Mouse (Mus musculus): Measurements from ENCODE around the gene Pex19.

GRCm38 (mm10) chr1:172177791-172178190 lies 51.2 kb downstream of the Pex19 start:
- no peak for TF ChIP-seq MXI1 (IDR thresholded peaks at IDR 0.05; ENCODE audit: low read depth, low read length)
- TF ChIP-seq HCFC1 (IDR thresholded peaks at IDR 0.05; ENCODE audit: low read depth, low read length) = no peak
- TF ChIP-seq EP300 (IDR thresholded peaks at IDR 0.05; ENCODE audit: low read depth in 1 of 2, low read length in 2 of 2) = no peak
- no peak for TF ChIP-seq USF2 (IDR thresholded peaks at IDR 0.05; ENCODE audit: borderline replicate concordance in 1 of 2, insufficient read depth in 1 of 2, low read depth in 1 of 2, low read length in 2 of 2)
- no peak for TF ChIP-seq POLR2A (IDR thresholded peaks at IDR 0.05; ENCODE audit: control insufficient read depth in 1 of 2, insufficient read depth in 1 of 2, low read depth in 1 of 2, low read length in 2 of 2, poor library complexity in 1 of 2)
- TF ChIP-seq MAFK (IDR thresholded peaks at IDR 0.05; ENCODE audit: borderline replicate concordance, low read depth, low read length) = no peak
- TF ChIP-seq CTCF (IDR thresholded peaks at IDR 0.05 in 2 of 3, conservative IDR thresholded peaks at IDR 0.05 in 1 of 3; ENCODE audit: control insufficient read depth in 1 of 3, insufficient read depth in 1 of 3, low read depth in 2 of 3, low read length in 3 of 3, poor library complexity in 1 of 3, severe bottlenecking in 1 of 3) = no peak
- TF ChIP-seq JUND (IDR thresholded peaks at IDR 0.05; ENCODE audit: low read depth, low read length) = no peak
- TF ChIP-seq MAZ (IDR thresholded peaks at IDR 0.05; ENCODE audit: low read depth, low read length) = no peak
- no peak for TF ChIP-seq ETS1 (IDR thresholded peaks at IDR 0.05; ENCODE audit: low read depth, low read length)

Data from MEL (cell line).